Mouse (Mus musculus) large intestine, adult 2 months (tissue): ENCODE data around the gene Ccl4. TPM values are rescaled to one million over a fixed set of nuclear protein-coding genes. Genes with fewer than 3 reads are reported as not detected.

Source experiments
- DNase-seq: peaks from one replicate; pipeline ENCODE4 v3.0.0-alpha.2; 2012; ENCODE audit warnings: low read depth, low spot score
- WGBS: fragments of 180-500 bp; shearing (Covaris S2); methylation state at CpG from one replicate; pipeline ENCODE4 v1.1.7; 2018; 5-methylcytosine and 5-hydroxymethylcytosine counted together
- polyA plus RNA-seq: library from polyadenylated mRNA; depleted of rRNA; stranded (reverse); fragments of >200 nt; gene quantifications from 2 replicates; pipeline ENCODE4 v1.2.3, GENCODE M21; 2012; rRNA removed

The Ccl4 gene
- polyA plus RNA-seq = 2.7 and 4.5 TPM in 2 replicates

DNA sequence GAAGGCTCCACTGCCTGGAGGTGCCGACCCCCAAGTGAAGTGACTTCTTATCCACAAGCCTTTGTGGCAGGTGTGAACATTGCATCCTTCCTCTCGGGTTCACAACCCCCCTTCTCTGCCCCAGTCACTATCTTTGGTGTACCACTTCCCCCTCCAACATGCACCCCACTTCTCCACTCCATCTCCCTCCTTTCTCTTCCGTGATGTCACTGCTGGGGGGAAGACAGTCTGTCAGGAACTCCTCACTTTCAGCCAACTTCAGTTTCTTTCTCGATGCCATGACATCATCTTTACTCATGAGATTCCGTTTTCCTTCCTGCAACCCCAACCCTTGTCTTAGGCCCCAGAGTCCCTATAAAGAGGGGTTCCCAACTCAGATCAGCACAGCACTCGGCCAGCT is at the start of gene Ccl4:
TSS of gene Ccl4 (plus strand) at position 381 of the 400 bp plus-strand sequence.
- WGBS = 71% methylated on average over 6 of the region's 6 CpGs
- no peak for DNase-seq

DNA sequence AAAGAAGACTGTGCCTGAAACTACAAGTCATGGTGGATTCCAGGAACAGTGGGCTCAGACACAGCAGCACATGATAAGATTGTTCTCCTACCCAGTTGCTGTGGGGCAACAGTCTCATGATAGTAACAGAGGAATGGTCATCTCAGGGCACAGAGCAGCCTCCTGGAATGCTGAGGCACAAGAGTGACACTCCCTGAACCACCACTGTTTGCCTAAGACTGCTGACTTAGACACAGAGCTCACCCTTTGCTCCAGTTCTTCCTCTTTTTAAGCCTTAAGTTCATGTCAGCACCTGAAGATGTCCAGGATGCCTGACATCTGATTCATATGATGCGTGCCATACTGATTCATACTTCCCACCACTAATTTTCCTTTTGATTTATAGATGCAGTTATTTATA is 45.8 kb upstream of the Ccl4 start:
- DNase-seq = no peak
- WGBS = 85% methylated on average over 1 of the region's 1 CpGs

DNA sequence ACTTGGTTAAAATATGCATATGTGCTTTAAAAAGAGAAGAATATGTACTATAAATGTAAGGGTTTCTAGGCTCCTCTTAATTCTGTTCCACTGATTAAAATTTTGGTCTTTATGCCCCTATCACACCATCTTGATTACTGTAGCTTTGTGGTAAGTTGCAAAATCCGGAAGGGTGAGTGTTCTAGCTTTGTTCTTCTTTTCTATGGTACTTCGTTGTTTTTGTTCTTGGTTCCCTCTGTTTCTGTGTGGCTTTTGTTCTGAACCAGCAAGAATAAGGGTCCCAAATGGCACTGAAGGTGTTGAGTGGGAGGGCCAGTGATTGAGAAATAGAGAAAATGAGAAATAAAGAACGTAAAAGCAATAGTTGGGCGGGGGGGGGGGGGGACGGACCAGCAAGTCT is 44.1 kb upstream of the Ccl4 start:
- WGBS = 70% methylated on average over 5 of the region's 5 CpGs
- no peak for DNase-seq

DNA sequence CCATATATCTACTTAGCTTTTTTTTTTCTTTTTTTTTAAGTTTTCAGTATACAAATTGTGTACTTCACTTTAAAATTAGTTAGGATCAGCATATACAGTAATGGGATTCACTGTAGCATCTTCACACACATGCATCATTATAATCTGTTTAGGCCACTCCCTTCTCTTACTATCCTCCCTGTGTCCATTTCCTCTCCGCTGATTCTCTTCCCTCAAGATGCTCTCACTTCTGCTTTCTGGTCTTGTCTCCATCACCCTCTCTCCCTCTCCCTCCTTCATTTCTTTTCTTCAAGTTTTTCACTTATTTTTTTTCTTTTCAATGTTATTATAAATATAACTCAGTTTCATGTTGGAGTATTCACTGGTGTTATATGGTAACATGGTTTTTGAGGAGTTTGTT is 43.3 kb upstream of the Ccl4 start:
- DNase-seq = no peak
- WGBS = 93% methylated on average over 1 of the region's 1 CpGs

DNA sequence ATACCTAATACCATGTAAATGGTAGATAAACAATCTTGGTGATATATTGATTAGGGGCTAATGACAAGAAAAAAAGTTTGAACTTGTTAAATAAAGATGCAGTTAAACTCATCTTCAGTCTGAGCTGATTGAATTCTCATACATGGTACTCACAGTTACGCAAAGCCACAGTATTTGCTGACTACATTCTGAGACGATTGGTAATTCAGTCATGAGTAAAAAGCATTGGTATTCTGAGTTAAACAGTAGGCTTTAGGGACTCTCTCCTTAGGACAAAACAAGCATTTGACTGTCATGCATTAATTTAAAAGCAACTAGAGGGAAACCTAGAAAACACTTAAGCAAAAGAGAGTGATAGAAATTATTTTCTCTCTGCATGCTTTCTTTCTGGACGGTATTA is 38.8 kb upstream of the Ccl4 start:
- no peak for DNase-seq
- 88% methylated on average over 3 of the region's 3 CpGs for WGBS

DNA sequence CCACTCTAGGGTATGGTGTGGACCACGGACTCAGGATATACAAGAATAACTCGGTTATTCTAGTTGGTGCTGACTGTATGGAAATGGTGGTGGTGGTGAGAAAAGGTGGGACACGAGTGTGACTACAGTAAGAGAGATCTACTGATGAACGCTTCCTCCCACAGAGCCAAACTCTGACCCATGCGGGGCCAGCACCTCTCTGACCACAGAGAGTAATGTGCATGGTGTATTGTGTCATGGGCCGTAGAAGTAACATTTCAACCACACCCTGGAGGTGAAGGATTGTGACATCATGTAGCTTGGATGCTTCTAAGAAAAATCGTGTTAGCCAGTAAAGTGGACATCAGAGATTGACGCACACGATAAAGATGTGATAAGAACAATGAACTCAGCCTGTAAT is 33.6 kb upstream of the Ccl4 start:
- no peak for DNase-seq
- WGBS = 86% methylated on average over 9 of the region's 9 CpGs

DNA sequence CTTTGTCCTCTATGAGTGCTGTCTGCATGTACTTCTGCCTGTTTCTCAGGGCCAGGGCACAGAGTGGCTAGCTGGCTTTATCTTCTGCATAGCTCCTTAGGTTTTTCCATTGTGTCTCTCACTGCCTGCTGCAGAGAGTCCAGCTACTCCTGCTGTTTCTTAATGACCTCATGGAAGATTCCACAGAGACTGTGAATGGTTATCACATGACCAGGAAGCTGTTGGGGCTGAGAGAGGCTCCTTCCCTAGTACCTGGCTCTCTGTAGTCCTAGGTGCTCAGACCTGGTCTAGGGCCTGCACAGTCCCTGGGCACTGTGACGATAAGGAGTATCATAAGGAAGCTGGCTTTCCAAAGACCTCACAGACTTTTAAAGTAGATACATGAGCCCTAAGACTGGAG is 31.8 kb upstream of the Ccl4 start:
- WGBS = 47% methylated on average over 1 of the region's 1 CpGs
- DNase-seq = peak; percentile 46

DNA sequence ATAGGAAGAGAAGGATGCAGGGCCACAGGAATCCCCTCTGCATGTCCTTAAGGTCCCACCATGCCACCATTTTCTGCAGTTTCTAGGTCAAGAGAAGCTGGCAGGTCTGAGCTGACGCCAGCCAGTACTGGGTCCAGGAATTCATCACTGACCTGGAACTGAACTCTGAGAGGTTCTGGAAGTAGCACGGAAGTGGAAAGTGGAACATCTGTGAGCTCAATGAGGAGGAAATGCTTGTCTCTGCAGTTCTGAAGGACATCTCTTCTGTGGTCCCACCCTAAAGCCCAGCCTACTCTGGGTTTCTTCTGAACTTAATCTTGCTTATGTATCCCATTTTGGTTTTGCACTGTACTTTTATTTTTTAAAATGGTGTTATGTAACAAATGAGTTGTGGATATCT is 31.3 kb upstream of the Ccl4 start:
- WGBS = 75% methylated on average over 2 of the region's 2 CpGs
- no peak for DNase-seq

DNA sequence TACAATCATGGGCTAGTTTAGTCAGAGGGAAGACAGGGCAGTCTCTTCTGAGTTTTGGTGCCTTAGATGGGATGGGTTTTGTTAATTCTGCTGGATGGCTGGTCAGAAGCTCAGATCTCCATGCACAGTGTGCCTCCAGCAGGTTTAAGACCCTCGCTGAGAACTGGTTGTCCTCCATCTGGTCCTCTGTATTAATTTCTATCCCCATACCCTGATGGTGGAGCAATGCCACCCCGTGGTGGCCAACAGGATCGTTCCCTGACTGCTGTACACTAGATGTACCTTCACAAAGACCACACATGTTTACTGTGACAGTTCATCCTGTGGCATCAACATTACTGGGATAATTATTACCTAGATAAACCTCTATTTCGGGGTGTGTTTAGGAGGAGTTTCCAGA is 29.6 kb upstream of the Ccl4 start:
- 47% methylated on average over 4 of the region's 4 CpGs for WGBS
- DNase-seq = no peak

DNA sequence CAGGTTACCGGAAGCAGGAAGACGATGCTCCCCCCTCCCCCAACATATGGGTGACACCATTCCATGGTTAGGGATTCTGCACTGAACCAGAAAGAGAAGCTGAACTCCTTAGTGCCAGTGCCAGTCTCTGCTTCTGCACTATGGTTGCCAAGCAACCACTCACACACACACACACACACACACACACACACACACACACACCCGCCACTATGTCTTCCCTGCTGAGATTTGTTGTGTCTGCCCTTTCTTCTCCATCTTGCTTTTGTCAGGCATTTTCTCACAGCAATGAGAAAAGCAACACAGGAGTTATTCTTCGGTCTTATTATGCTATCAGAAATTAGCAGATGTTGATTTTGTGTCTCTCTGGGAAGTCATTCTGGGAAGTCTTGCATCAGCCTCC is 28.0 kb upstream of the Ccl4 start:
- WGBS = 74% methylated on average over 4 of the region's 4 CpGs
- no peak for DNase-seq

DNA sequence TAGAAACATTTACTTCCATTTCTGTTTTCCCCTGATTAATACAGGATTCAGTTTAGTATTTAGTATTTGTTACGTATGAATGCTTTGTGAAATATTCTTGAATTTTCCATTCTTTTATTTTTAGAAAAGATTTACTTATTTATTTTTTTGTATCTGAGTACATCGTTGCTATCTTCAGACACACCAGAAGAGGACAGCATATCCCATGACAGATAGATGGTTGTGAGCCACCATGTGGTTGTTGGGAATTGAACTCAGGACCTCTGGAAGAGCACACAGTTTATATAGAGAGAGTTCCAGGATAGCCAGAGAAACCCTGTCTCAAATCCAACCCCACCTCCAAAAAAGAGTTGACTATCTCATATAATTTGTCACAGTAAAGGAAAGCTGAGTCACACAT is 27.5 kb upstream of the Ccl4 start:
- WGBS = 95% methylated on average over 2 of the region's 2 CpGs
- no peak for DNase-seq

DNA sequence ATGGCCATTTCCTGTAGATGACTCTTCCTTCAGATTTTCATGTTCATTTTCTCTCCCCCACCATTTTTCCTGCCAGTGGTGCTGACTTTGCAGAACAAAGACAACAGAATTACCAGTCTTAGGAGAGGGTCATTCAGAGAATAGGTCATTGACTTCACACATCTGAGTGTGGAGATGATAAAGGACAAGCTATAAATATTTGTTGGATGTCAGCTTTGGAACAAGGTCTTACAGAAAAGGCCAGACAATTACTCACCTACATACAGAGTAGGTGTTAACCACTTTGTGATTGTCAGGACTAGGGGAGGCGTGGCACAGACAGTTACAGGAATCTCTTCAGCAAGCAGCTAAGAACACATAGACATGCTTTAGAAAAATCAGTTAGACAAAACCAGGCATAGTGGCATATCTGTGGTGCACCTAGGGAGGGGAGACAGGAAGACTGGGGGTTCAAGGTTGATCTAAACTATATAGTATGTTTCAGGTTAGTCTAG is 25.6 kb upstream of the Ccl4 start:
- DNase-seq = no peak

DNA sequence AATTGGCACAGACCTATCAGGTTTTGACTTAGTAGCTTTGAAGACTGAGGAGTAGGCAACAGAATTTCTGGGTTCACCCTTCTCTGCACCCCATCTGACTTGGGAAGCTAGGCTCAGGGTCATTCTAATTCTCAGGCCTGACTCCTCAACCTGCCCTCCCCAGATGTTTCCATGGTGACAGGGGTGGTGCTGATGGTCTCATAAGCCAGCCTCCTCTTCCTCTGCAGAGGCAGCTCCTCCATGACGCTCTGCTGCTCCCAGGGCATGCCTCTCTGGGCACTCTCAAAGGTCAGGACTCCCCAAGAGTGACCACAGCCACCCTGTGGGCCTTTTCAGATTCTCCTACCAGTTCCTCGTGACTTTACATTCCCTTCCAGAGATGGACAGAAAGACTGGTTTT is 23.4 kb upstream of the Ccl4 start:
- WGBS = 60% methylated on average over 2 of the region's 2 CpGs
- no peak for DNase-seq

More for the DNA sequence above, 25.6 kb upstream of the Ccl4 start:
- WGBS = 89% methylated on average over 1 of the region's 1 CpGs

DNA sequence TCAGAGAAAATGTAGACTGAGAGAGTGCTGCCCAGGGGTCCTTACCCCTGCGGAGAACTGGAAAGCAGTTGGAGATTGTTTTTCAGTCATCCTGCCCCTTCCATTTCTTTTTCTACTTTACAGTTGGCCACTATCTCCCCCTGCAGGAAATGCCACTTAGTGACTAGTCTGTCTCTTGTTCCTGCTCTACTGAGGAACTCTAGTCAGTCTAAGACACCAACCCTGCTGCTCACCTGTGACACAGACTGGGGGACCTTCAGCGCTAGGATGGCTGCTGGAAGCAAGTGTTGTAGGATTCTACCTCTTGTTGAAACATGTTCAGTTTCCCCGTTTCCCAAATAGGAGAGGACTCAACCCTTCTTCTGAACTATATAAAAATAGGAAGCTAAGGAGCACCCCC is 22.9 kb upstream of the Ccl4 start:
- no peak for DNase-seq
- WGBS = 61% methylated on average over 3 of the region's 3 CpGs

DNA sequence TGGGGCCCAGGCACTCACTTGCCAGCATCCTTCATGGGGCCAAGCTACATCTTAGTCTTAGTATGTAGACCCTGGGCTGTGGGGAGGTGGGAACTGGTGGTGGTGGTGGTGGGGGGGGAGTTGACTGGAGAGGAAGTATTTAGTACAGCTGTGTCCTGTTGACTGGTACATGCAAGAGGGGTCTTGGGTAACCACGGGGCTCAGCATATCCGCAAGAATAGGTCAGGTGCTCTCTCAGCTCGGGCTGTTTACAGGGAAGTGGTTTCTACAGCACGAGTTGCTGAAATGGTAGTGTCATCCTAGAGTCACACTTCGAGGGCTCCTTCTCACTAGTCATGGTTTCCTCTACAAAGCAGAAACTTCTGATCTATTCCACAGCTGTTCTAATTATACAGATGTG is 22.2 kb upstream of the Ccl4 start:
- 68% methylated on average over 5 of the region's 5 CpGs for WGBS
- no peak for DNase-seq

DNA sequence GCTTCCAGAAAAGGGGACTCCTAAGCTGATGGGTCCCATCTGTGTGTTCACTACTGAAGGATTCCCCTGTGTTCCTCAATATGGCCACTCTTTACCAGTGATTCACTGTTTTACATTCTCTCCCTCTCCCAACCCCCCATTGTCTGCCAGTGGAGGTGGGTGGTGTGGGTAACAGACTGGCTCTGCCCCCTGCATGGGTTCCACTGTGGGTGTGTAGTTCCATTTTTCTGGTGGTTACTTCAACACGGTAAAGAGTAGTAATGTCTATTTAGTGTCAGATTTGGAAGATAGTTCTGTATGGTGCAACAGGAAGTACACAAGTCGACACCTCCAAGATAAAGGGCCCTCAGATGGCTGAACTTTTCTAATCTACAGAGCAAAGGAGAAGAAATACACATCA is 21.2 kb upstream of the Ccl4 start:
- DNase-seq = no peak
- WGBS = 63% methylated on average over 2 of the region's 2 CpGs

DNA sequence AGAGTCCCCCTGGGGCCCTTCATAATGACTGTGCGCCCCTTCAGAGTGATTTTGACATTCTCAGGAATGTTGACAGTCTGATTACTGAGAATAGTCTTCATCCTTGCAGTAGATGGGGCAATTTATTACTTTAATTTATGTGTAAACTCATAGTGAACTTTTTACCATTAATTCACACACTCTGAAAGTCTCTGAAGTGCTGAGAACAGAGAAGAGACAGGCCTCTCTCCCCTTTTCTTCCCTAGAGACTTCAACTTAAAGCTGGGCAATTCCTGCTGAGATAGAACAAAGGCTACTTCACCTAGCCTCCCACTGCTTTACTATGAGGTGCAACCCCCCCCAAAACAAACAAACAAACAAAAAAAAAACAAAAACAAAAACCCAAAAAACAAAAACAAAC is 16.9 kb upstream of the Ccl4 start, which contains the start of gene Rpl9-ps1:
TSS of gene Rpl9-ps1 (minus strand) at position 101 of the 400 bp plus-strand sequence.
- WGBS = 92% methylated on average over 1 of the region's 1 CpGs
- no peak for DNase-seq

DNA sequence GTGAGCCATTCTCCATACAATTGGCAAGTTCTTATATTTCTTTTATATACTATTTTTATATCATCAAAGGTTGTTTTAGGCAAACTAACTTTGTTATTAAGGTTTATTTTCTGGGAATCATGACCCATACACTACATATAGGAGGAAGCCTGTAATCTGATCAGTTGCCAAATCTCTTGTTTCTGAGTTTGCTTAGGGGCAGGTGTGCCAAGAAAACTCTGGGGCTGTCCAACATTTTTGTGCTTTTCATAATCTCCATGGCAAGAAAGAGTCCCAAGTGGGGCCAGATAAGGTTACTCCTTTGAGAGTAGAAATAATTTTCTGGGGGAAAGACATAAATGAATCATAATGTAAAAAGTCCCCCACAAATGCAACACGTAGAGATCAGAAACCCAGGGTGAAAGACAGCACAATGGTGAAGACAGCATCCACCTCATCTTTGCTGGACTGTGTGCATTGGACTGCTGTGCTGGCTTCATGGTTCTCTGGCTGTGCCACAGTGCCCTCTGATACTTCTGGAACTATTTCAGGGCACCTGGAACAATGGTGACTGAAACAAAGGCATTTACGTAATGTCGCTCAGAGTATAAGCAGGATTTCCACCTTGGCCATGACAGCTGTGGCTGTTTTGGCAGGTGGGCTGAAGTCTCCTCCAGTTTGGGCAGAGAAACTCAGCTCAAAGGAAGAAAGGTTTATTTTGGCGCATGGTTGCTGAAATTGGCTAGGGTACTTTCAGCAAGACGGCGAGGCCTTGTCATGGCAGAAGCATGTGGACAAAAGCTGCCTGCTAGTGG is 15.8 kb upstream of the Ccl4 start:
- no peak for DNase-seq

DNA sequence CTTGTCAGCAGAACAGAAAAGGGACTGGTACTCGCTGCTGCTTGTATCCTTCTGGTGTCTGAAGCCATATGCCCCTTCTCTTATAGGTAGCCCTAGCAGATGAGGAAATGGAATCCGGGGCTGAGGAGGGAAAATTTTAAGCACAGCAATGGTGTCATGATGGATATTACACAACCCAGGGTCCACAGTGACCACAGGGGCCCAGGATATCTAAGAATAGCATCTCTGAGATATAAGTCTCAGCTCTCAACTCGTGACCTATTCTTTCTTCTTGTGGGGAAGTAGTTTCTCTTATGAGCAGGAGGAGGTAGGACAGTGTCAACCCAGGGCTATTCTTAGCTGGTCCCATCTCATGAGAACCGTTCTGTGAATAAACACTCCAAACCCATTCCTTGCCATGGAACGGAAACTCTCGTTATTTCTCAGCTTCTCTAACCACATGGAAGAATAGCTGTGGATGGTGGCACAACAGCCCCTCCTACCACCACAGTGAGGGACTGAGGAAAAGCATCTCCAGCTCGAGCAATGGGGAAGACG is 13.0 kb upstream of the Ccl4 start, which contains the start of gene Ccl3:
TSS of gene Ccl3 (minus strand) at position 51 of the 537 bp plus-strand sequence.
- 72% methylated on average over 8 of the region's 8 CpGs for WGBS
- no peak for DNase-seq

More for the DNA sequence above, 15.8 kb upstream of the Ccl4 start:
- WGBS = 94% methylated on average over 6 of the region's 6 CpGs

DNA sequence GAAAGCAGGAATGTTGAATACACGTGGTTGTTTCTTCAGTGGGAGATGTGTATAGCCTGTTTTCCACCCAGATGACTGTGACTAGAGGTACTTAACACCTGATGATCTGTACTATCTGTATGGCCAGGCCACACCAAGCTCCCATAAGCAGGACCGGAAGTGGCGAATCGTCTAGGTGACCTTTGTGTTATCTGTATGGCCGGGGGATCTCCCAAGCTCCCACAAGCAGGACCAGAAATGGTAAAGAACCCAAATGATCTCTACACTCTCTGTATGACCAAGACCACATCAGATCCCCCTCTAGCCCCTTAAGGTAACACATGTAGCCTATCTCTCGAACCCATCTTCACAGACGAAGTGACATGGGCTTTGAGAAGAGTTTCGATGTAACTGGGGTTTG is 7.8 kb upstream of the Ccl4 start:
- DNase-seq = no peak
- 86% methylated on average over 8 of the region's 8 CpGs for WGBS

DNA sequence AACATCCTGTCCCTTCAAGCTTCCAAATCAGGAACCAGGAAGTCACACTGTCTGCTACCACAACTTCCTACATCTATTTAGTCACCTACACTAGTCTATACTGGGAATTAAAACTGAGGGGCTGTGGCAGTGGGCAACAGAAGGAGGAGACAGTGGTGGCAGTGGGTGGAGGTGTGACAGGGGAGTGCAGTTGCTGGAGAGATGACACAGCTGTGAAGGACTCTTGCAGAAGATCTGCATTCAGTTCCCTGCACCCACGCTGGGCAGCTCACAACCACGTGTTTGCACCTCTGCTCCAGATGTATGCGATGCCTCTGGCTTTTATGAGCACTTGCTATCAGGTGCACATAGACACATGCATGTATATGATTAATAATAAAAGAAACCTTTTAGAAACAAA is 4.9 kb upstream of the Ccl4 start:
- 76% methylated on average over 3 of the region's 3 CpGs for WGBS
- no peak for DNase-seq
